Mouse (Mus musculus): Measurements from ENCODE around the gene Atp8a1. TPM values are rescaled to one million over a fixed set of nuclear protein-coding genes. Genes with fewer than 3 reads are reported as not detected.

Atp8a1 gene
- polyA plus RNA-seq, 1 experiment from 2014 or later = 17.8 TPM

- Histone ChIP-seq H3K4me2 (replicated peaks; ENCODE audit: low read depth, low read length) (no peak overlapping the region), H3K4me3 (ENCODE audit: low read length) (no peak overlapping the region), H3K27ac (ENCODE audit: low read depth, low read length) (peak overlapping the region; percentile 24; the same call in 1 of the 2 replicates), H3K9ac (ENCODE audit: low read depth, low read length) (no peak overlapping the region), H3K4me1 (ENCODE audit: control insufficient read depth, insufficient read depth, low read length) (no peaks in the 10 kb centered on the region), H3K9me3 (ENCODE audit: control insufficient read depth, low read length) (no peaks in the 10 kb centered on the region), H3K36me3 (ENCODE audit: control insufficient read depth, insufficient read depth, low read length) (no peaks in the 10 kb centered on the region), H3K27me3 (ENCODE audit: control insufficient read depth, insufficient read depth, low read length) (no peaks in the 10 kb centered on the region)
- ATAC-seq (ENCODE audit: low FRiP score, low TSS enrichment) = no peak
- WGBS = 60% methylated on average over 14 of the region's 14 CpGs
Observed at GRCm38 (mm10) chr5:67655696-67656519, 191.3 kb downstream of the Atp8a1 start.

GRCm38 (mm10) chr5:67654572-67654971 lies 192.7 kb downstream of the Atp8a1 start:
- Histone ChIP-seq H3K9ac (ENCODE audit: low read depth, low read length) (no peak overlapping the region), H3K4me3 (ENCODE audit: low read length) (no peak overlapping the region), H3K9me3 (ENCODE audit: control insufficient read depth, low read length) (no peaks in the 10 kb centered on the region), H3K36me3 (ENCODE audit: control insufficient read depth, insufficient read depth, low read length) (no peaks in the 10 kb centered on the region), H3K4me2 (replicated peaks; ENCODE audit: low read depth, low read length) (no peak overlapping the region), H3K27ac (ENCODE audit: low read depth, low read length) (no peak overlapping the region), H3K27me3 (ENCODE audit: control insufficient read depth, insufficient read depth, low read length) (no peaks in the 10 kb centered on the region), H3K4me1 (ENCODE audit: control insufficient read depth, insufficient read depth, low read length) (no peaks in the 10 kb centered on the region)
- WGBS = 78% methylated on average over 5 of the region's 5 CpGs
- no peak for ATAC-seq (ENCODE audit: low FRiP score, low TSS enrichment)

GRCm38 (mm10) chr5:67653543-67653942 lies 193.7 kb downstream of the Atp8a1 start:
- Histone ChIP-seq H3K4me2 (replicated peaks; ENCODE audit: low read depth, low read length) (no peak overlapping the region), H3K27ac (ENCODE audit: low read depth, low read length) (no peak overlapping the region), H3K4me3 (ENCODE audit: low read length) (no peak overlapping the region), H3K9me3 (ENCODE audit: control insufficient read depth, low read length) (no peaks in the 10 kb centered on the region), H3K36me3 (ENCODE audit: control insufficient read depth, insufficient read depth, low read length) (no peaks in the 10 kb centered on the region), H3K4me1 (ENCODE audit: control insufficient read depth, insufficient read depth, low read length) (no peaks in the 10 kb centered on the region), H3K9ac (ENCODE audit: low read depth, low read length) (no peak overlapping the region), H3K27me3 (ENCODE audit: control insufficient read depth, insufficient read depth, low read length) (no peaks in the 10 kb centered on the region)
- WGBS = 92% methylated on average over 3 of the region's 3 CpGs
- no peak for ATAC-seq (ENCODE audit: low FRiP score, low TSS enrichment)

GRCm38 (mm10) chr5:67652468-67652867 lies 194.8 kb downstream of the Atp8a1 start:
- H3K4me2 ChIP-seq (replicated peaks; ENCODE audit: low read depth, low read length) = no peak overlapping the region
- ATAC-seq (ENCODE audit: low FRiP score, low TSS enrichment) = no peak
- H3K4me1 ChIP-seq (ENCODE audit: control insufficient read depth, insufficient read depth, low read length) = no peaks in the 10 kb centered on the region
- H3K4me3 ChIP-seq (ENCODE audit: low read length) = no peak overlapping the region
- 64% methylated on average over 4 of the region's 4 CpGs for WGBS
- H3K9me3 ChIP-seq (ENCODE audit: control insufficient read depth, low read length) = no peaks in the 10 kb centered on the region
- no peak overlapping the region for H3K9ac ChIP-seq (ENCODE audit: low read depth, low read length)
- no peaks in the 10 kb centered on the region for H3K27me3 ChIP-seq (ENCODE audit: control insufficient read depth, insufficient read depth, low read length)
- H3K27ac ChIP-seq (ENCODE audit: low read depth, low read length) = no peak overlapping the region
- H3K36me3 ChIP-seq (ENCODE audit: control insufficient read depth, insufficient read depth, low read length) = no peaks in the 10 kb centered on the region

GRCm38 (mm10) chr5:67650021-67650420 lies 197.2 kb downstream of the Atp8a1 start:
- Histone ChIP-seq H3K9ac (ENCODE audit: low read depth, low read length) (no peak overlapping the region), H3K27ac (ENCODE audit: low read depth, low read length) (no peak overlapping the region), H3K36me3 (ENCODE audit: control insufficient read depth, insufficient read depth, low read length) (no peaks in the 10 kb centered on the region), H3K27me3 (ENCODE audit: control insufficient read depth, insufficient read depth, low read length) (no peaks in the 10 kb centered on the region), H3K9me3 (ENCODE audit: control insufficient read depth, low read length) (no peaks in the 10 kb centered on the region), H3K4me3 (ENCODE audit: low read length) (no peak overlapping the region), H3K4me1 (ENCODE audit: control insufficient read depth, insufficient read depth, low read length) (no peaks in the 10 kb centered on the region), H3K4me2 (replicated peaks; ENCODE audit: low read depth, low read length) (no peak overlapping the region)
- WGBS = 88% methylated on average over 5 of the region's 5 CpGs
- no peak for ATAC-seq (ENCODE audit: low FRiP score, low TSS enrichment)

GRCm38 (mm10) chr5:67649156-67649555 lies 198.1 kb downstream of the Atp8a1 start:
- 75% methylated on average over 4 of the region's 4 CpGs for WGBS
- Histone ChIP-seq H3K9ac (ENCODE audit: low read depth, low read length) (no peak overlapping the region), H3K27me3 (ENCODE audit: control insufficient read depth, insufficient read depth, low read length) (no peaks in the 10 kb centered on the region), H3K36me3 (ENCODE audit: control insufficient read depth, insufficient read depth, low read length) (no peaks in the 10 kb centered on the region), H3K27ac (ENCODE audit: low read depth, low read length) (no peak overlapping the region), H3K4me1 (ENCODE audit: control insufficient read depth, insufficient read depth, low read length) (no peaks in the 10 kb centered on the region), H3K4me3 (ENCODE audit: low read length) (no peak overlapping the region), H3K9me3 (ENCODE audit: control insufficient read depth, low read length) (no peaks in the 10 kb centered on the region), H3K4me2 (replicated peaks; ENCODE audit: low read depth, low read length) (no peak overlapping the region)
- no peak for ATAC-seq (ENCODE audit: low FRiP score, low TSS enrichment)

- Histone ChIP-seq H3K9me3 (ENCODE audit: control insufficient read depth, low read length) (no peaks in the 10 kb centered on the region), H3K36me3 (ENCODE audit: control insufficient read depth, insufficient read depth, low read length) (no peaks in the 10 kb centered on the region), H3K4me2 (replicated peaks; ENCODE audit: low read depth, low read length) (no peak overlapping the region), H3K4me3 (ENCODE audit: low read length) (no peak overlapping the region), H3K9ac (ENCODE audit: low read depth, low read length) (no peak overlapping the region), H3K27ac (ENCODE audit: low read depth, low read length) (no peak overlapping the region), H3K4me1 (ENCODE audit: control insufficient read depth, insufficient read depth, low read length) (no peaks in the 10 kb centered on the region), H3K27me3 (ENCODE audit: control insufficient read depth, insufficient read depth, low read length) (no peaks in the 10 kb centered on the region)
- no peak for ATAC-seq (ENCODE audit: low FRiP score, low TSS enrichment)
- 80% methylated on average over 21 of the region's 21 CpGs for WGBS
Observed at GRCm38 (mm10) chr5:67647568-67647967, 199.7 kb downstream of the Atp8a1 start.

GRCm38 (mm10) chr5:67646756-67647529 lies 200.3 kb downstream of the Atp8a1 start:
- H3K36me3 ChIP-seq (ENCODE audit: control insufficient read depth, insufficient read depth, low read length) = no peaks in the 10 kb centered on the region
- H3K27me3 ChIP-seq (ENCODE audit: control insufficient read depth, insufficient read depth, low read length) = no peaks in the 10 kb centered on the region
- H3K4me3 ChIP-seq (ENCODE audit: low read length) = no peak overlapping the region
- no peaks in the 10 kb centered on the region for H3K9me3 ChIP-seq (ENCODE audit: control insufficient read depth, low read length)
- no peak overlapping the region for H3K27ac ChIP-seq (ENCODE audit: low read depth, low read length)
- H3K4me1 ChIP-seq (ENCODE audit: control insufficient read depth, insufficient read depth, low read length) = 0 out of 2 replicates have a peak, but pooled peaks cover 4% of the 10 kb centered on the region
- H3K9ac ChIP-seq (ENCODE audit: low read depth, low read length) = no peak overlapping the region
- H3K4me2 ChIP-seq (replicated peaks; ENCODE audit: low read depth, low read length) = peak overlapping the region; percentile 1; the same call in 1 of the 2 replicates
- ATAC-seq (ENCODE audit: low FRiP score, low TSS enrichment) = no peak
- 37% methylated on average over 20 of the region's 20 CpGs for WGBS

All from kidney, embryonic 14.5 days (tissue).